Comparison of ENCODE assay signal across 23 mouse cellular contexts in genomic region chr11:89672510-89673085, GRCm38 (mm10).
DNase-seq lines count a peak whose midpoint lies in the region; ATAC-seq and TF ChIP-seq lines count a peak whose summit lies in the region.
"Had no signal": no experiment of that assay in that cellular context is flagged by ENCODE, and none has a peak within 500 bp of the region (broad histone marks: within the 10 kb centered on the region; RNA-seq: fewer than 3 reads in every experiment).

No protein-coding gene starts in this region.

- no peak overlapping the region for H3K9ac ChIP-seq in lung, embryonic 14.5 days
- H3K9ac ChIP-seq in CH12.LX (ENCODE audit: insufficient read depth, low read depth): no peak overlapping the region
- H3K9ac ChIP-seq in limb, embryonic 14.5 days (ENCODE audit: low read depth, low read length, severe bottlenecking): no peak overlapping the region
- H3K9ac ChIP-seq: embryonic facial prominence, embryonic 15.5 days; heart, embryonic 12.5 days; kidney, embryonic 15.5 days; liver, postnatal 0 days had no signal

- H3K4me1 ChIP-seq in lung, embryonic 14.5 days (ENCODE audit: insufficient read depth): 0 out of 2 replicates have a peak, but pooled peaks cover 3% of the 10 kb centered on the region
- H3K4me1 ChIP-seq in CH12.LX (ENCODE audit: control insufficient read depth in 1 of 2, insufficient read depth in 2 of 2): peaks cover 4 to 41% of the 10 kb centered on the region in 2 experiments; a peak in 3 of 4 replicates
- H3K4me1 ChIP-seq in limb, embryonic 14.5 days (ENCODE audit: control insufficient read depth, insufficient read depth, low read length): peaks cover 9% of the 10 kb centered on the region; the same call in 1 of the 2 replicates

- 35% methylated on average over 3 of the region's 3 CpGs for WGBS in lung, embryonic 14.5 days
- WGBS in limb, embryonic 14.5 days: 38% methylated on average over 3 of the region's 3 CpGs

- no peak overlapping the region for H3K27ac ChIP-seq in lung, embryonic 14.5 days (ENCODE audit: low read depth)
- no peak overlapping the region for H3K27ac ChIP-seq in CH12.LX (ENCODE audit: insufficient read depth, low read depth)
- H3K27ac ChIP-seq in limb, embryonic 14.5 days (replicated peaks; ENCODE audit: low read depth, low read length): no peak overlapping the region
- H3K27ac ChIP-seq: embryonic facial prominence, embryonic 15.5 days; hindbrain, embryonic 10.5 days; kidney, embryonic 15.5 days; left cerebral cortex, adult 2 months had no signal

- in situ Hi-C loops in CH12.LX (cut with MboI; ENCODE audit: low pct_ligation_motif_present, low pct_unique_long_range_greater_than_20kb, low sequenced_read_pairs): no loop called here

- no peaks in the 10 kb centered on the region for H3K79me2 ChIP-seq in CH12.LX (replicated peaks; ENCODE audit: control insufficient read depth, extremely low read depth, insufficient read depth, poor library complexity, severe bottlenecking)

- no peak for TF ChIP-seq CTCF in lung, embryonic 14.5 days (IDR thresholded peaks at IDR 0.05; ENCODE audit: low read depth)
- TF ChIP-seq CTCF in CH12.LX (conservative IDR thresholded peaks at IDR 0.05 in 1 of 2, IDR thresholded peaks at IDR 0.05 in 1 of 2; ENCODE audit: low read depth in 2 of 2, low read length in 2 of 2): no peak

- TF ChIP-seq EP300 in CH12.LX (IDR thresholded peaks at IDR 0.05; ENCODE audit: low read length): no peak

- H3K27me3 ChIP-seq in lung, embryonic 14.5 days (ENCODE audit: insufficient read depth, low read length): no peaks in the 10 kb centered on the region
- H3K27me3 ChIP-seq in CH12.LX (replicated peaks): no peaks in the 10 kb centered on the region
- H3K27me3 ChIP-seq in limb, embryonic 14.5 days (ENCODE audit: control insufficient read depth, insufficient read depth, low read length): no peaks in the 10 kb centered on the region
- H3K27me3 ChIP-seq: embryonic facial prominence, embryonic 15.5 days; heart, embryonic 12.5 days; kidney, embryonic 15.5 days had no signal

- TF ChIP-seq POLR2A in CH12.LX (IDR thresholded peaks at IDR 0.05; ENCODE audit: low read depth, low read length): no peak
- TF ChIP-seq POLR2A in limb, embryonic 14.5 days (IDR thresholded peaks at IDR 0.05; ENCODE audit: borderline replicate concordance, extremely low read depth, insufficient read depth, insufficient read length): no peak

- dilution Hi-C loops in CH12.LX (cut with MboI; ENCODE audit: extremely low pct_ligation_motif_present, extremely low pct_unique_long_range_greater_than_20kb, low sequenced_read_pairs): no loop called here

- H3K4me3 ChIP-seq in lung, embryonic 14.5 days (ENCODE audit: low read depth, low read length): no peak overlapping the region
- H3K4me3 ChIP-seq in CH12.LX (replicated peaks in 1 of 3; ENCODE audit: low read depth in 2 of 3, low read length in 2 of 3, poor library complexity in 1 of 3): no peak overlapping the region
- no peak overlapping the region for H3K4me3 ChIP-seq in limb, embryonic 14.5 days (replicated peaks; ENCODE audit: low read length)
- H3K4me3 ChIP-seq: embryonic facial prominence, embryonic 15.5 days; heart, embryonic 12.5 days; hindbrain, embryonic 10.5 days; kidney, embryonic 15.5 days; left cerebral cortex, adult 2 months had no signal

- no peak for TF ChIP-seq RAD21 in CH12.LX (IDR thresholded peaks at IDR 0.05; ENCODE audit: low read depth, low read length)

- ATAC-seq in lung, embryonic 14.5 days (ENCODE audit: insufficient read depth): no peak
- peak; percentile 83 for ATAC-seq in limb, embryonic 14.5 days (ENCODE audit: low FRiP score, low read depth)
- ATAC-seq: forebrain, embryonic 16.5 days; hindbrain, embryonic 16.5 days; liver, postnatal 0 days had no signal

- H3K9me3 ChIP-seq in lung, embryonic 14.5 days (ENCODE audit: low read depth, low read length): no peaks in the 10 kb centered on the region
- H3K9me3 ChIP-seq in CH12.LX (replicated peaks; ENCODE audit: low read length): no peaks in the 10 kb centered on the region
- H3K9me3 ChIP-seq in limb, embryonic 14.5 days (ENCODE audit: control insufficient read depth, low read length): no peaks in the 10 kb centered on the region
- H3K9me3 ChIP-seq: embryonic facial prominence, embryonic 15.5 days; heart, embryonic 12.5 days; hindbrain, embryonic 10.5 days; kidney, embryonic 15.5 days had no signal

- peak; percentile 7 for DNase-seq in embryo, embryonic 10.5 days (ENCODE audit: low spot score)
- no peak for DNase-seq in embryo, embryonic 10 days (ENCODE audit: low spot score)
- peak; percentile 7 for DNase-seq in lung, embryonic 14.5 days
- DNase-seq in lung, postnatal 14 days: no peak
- DNase-seq in CH12.LX (ENCODE audit: extremely low read depth): no peak
- peak; percentile 29 for DNase-seq in limb, embryonic 14.5 days (ENCODE audit: low spot score)
- DNase-seq in gastrocnemius, postnatal 10 days: no peak
- DNase-seq: adrenal gland, postnatal 36 days; cerebellum, adult 9-10 months; gastrocnemius, postnatal 25 days; heart, adult 18-20 months; heart, postnatal 10 days; kidney, adult 11 months; liver, postnatal 0 days; thymus, postnatal 25 days had no signal

- H3K36me3 ChIP-seq in lung, embryonic 14.5 days (ENCODE audit: insufficient read depth): no peaks in the 10 kb centered on the region
- H3K36me3 ChIP-seq in CH12.LX (replicated peaks in 1 of 2; ENCODE audit: control insufficient read depth in 1 of 2, insufficient read depth in 1 of 2, low read length in 1 of 2): no peaks in the 10 kb centered on the region
- H3K36me3 ChIP-seq in limb, embryonic 14.5 days (ENCODE audit: control insufficient read depth, insufficient read depth, low read length): no peaks in the 10 kb centered on the region
- H3K36me3 ChIP-seq: embryonic facial prominence, embryonic 15.5 days; heart, embryonic 12.5 days; hindbrain, embryonic 10.5 days; kidney, embryonic 15.5 days had no signal

- no peak overlapping the region for H3K4me2 ChIP-seq in lung, embryonic 14.5 days
- no peak overlapping the region for H3K4me2 ChIP-seq in CH12.LX (ENCODE audit: insufficient read depth, low read depth, poor library complexity, severe bottlenecking)
- no peak overlapping the region for H3K4me2 ChIP-seq in limb, embryonic 14.5 days (replicated peaks; ENCODE audit: low read depth, low read length, severe bottlenecking)
- H3K4me2 ChIP-seq: embryonic facial prominence, embryonic 15.5 days; heart, embryonic 12.5 days; kidney, embryonic 15.5 days; liver, embryonic 11.5 days had no signal

TF ChIP-seq in CH12.LX, 34 proteins besides CTCF, POLR2A, EP300 and RAD21:
- TF ChIP-seq KAT2A (IDR thresholded peaks at IDR 0.05; ENCODE audit: insufficient replicate concordance, low read length) (no peak), ZMIZ1 (IDR thresholded peaks at IDR 0.05; ENCODE audit: low read depth, low read length) (no peak), RCOR1 (conservative IDR thresholded peaks at IDR 0.05; ENCODE audit: low read depth, low read length) (no peak), SMC3 (IDR thresholded peaks at IDR 0.05; ENCODE audit: low read depth, low read length) (no peak), HCFC1 (IDR thresholded peaks at IDR 0.05; ENCODE audit: low read depth, low read length) (no peak), PAX5 (IDR thresholded peaks at IDR 0.05; ENCODE audit: low read length) (no peak), BHLHE40 (IDR thresholded peaks at IDR 0.05; ENCODE audit: low read depth, low read length) (peak; percentile 54; the same call in 1 of the 2 replicates), MYC (IDR thresholded peaks at IDR 0.05; ENCODE audit: low read depth, low read length) (no peak), E2F4 (IDR thresholded peaks at IDR 0.05; ENCODE audit: insufficient replicate concordance, low read depth, low read length) (no peak)

Comparison
In these comparisons a context has a peak if more than half of its experiments do, and no peak if none do; other contexts are left out.
1. DNase-seq: peak in embryo, embryonic 10.5 days (single experiment), lung, embryonic 14.5 days (single experiment) and limb, embryonic 14.5 days (single experiment); none in embryo, embryonic 10 days (single experiment), lung, postnatal 14 days (single experiment), CH12.LX (single experiment) and gastrocnemius, postnatal 10 days (single experiment).